Mouse (Mus musculus) lung, embryonic 16.5 days (tissue): ENCODE data around the gene Phgr1. TPM values are rescaled to one million over a fixed set of nuclear protein-coding genes. Genes with fewer than 3 reads are reported as not detected.

Source experiments
- ATAC-seq: fragments of 200-750 bp; cut with Nextera tagmentation; 2 replicates; pipeline ENCODE4 v1.8.0; 2017; ENCODE audit warnings: low read depth, mild to moderate bottlenecking, moderate library complexity
- H3K27ac ChIP-seq: fragments of 300-500 bp; sonication (generic); 2 replicates; pipeline ENCODE4 v1.5.1; 2014; ENCODE audit warnings: mild to moderate bottlenecking, control low read depth, low read length
- H3K27me3 ChIP-seq: fragments of 300-500 bp; sonication (generic); 2 replicates; pipeline ENCODE4 v1.6.1; 2014; ENCODE audit warnings: low read depth, low read length, mixed read lengths; ENCODE audit not compliant: control insufficient read depth, insufficient read depth
- H3K36me3 ChIP-seq: fragments of 300-500 bp; sonication (generic); 2 replicates; pipeline ENCODE4 v1.6.1; 2014; ENCODE audit warnings: low read length; ENCODE audit not compliant: control insufficient read depth, insufficient read depth
- H3K4me1 ChIP-seq: fragments of 300-500 bp; sonication (generic); replicated peaks from 2 replicates; pipeline ENCODE4 v1.6.1; 2014; ENCODE audit warnings: low read length, mixed read lengths; ENCODE audit not compliant: control insufficient read depth, insufficient read depth
- H3K4me2 ChIP-seq: fragments of 300-500 bp; sonication (generic); 2 replicates; pipeline ENCODE4 v1.6.1; 2014; ENCODE audit warnings: low read depth, low read length, control low read depth
- H3K4me3 ChIP-seq: fragments of 300-500 bp; sonication (generic); 2 replicates; pipeline ENCODE4 v1.5.1; 2014; ENCODE audit warnings: mild to moderate bottlenecking, low read length, control low read depth
- H3K9ac ChIP-seq: fragments of 300-500 bp; sonication (generic); 2 replicates; pipeline ENCODE4 v1.6.1; 2014; ENCODE audit warnings: low read length, control low read depth
- H3K9me3 ChIP-seq: fragments of 300-500 bp; sonication (generic); 2 replicates; pipeline ENCODE4 v1.6.1; 2016; ENCODE audit warnings: low read length; ENCODE audit not compliant: control insufficient read depth
- WGBS: fragments of 180-500 bp; shearing (Covaris S2); extraction: QIAGEN DNeasy Blood & Tissue Kit; methylation state at CpG from one replicate; pipeline ENCODE4 v1.1.7; 2014; 5-methylcytosine and 5-hydroxymethylcytosine counted together
- polyA plus RNA-seq: library from polyadenylated mRNA; unstranded; fragments of >200 nt; fragmentation: Nextera tagmentation; extraction: Ambion mirVana; gene quantifications from 2 replicates; pipeline ENCODE4 v1.2.1, GENCODE M21; 2015

The Phgr1 gene
- polyA plus RNA-seq, 1 experiment from 2014 or later, result 0.31 TPM

GRCm38 (mm10) chr2:118824396-118824795, 51.8 kb downstream of the Phgr1 start:
- Histone ChIP-seq H3K36me3 (peaks cover 43% of the 10 kb centered on the region), H3K4me2 (no peak overlapping the region), H3K4me1 (no peaks in the 10 kb centered on the region), H3K27me3 (no peaks in the 10 kb centered on the region), H3K4me3 (no peak overlapping the region), H3K9me3 (no peaks in the 10 kb centered on the region), H3K27ac (no peak overlapping the region), H3K9ac (no peak overlapping the region)
- 94% methylated on average over 4 of the region's 4 CpGs for WGBS
- no peak for ATAC-seq

Other genes starting within 250 kb of the Phgr1 start
- 4.7 and 6.7 TPM in 2 replicates for gene Bmf, start 223.1 kb upstream of the Phgr1 start, polyA plus RNA-seq
- gene Bub1b, start 174.6 kb upstream of the Phgr1 start, polyA plus RNA-seq, result 105 and 106 TPM in 2 replicates
- 2.2 and 3.9 TPM in 2 replicates for gene Pak6, start 109.5 kb upstream of the Phgr1 start, polyA plus RNA-seq
- gene Ankrd63, start 68.8 kb upstream of the Phgr1 start, polyA plus RNA-seq, result 0.06 and 0.11 TPM in 2 replicates
- 1.6 and 1.8 TPM in 2 replicates for gene Plcb2, start 44.3 kb upstream of the Phgr1 start, polyA plus RNA-seq
- 18.7 and 20.5 TPM in 2 replicates for gene Inafm2, start 27.0 kb upstream of the Phgr1 start, polyA plus RNA-seq
- gene Ccdc9b, start 10.1 kb upstream of the Phgr1 start, polyA plus RNA-seq, result 1.3 and 1.4 TPM in 2 replicates
- 0.65 and 1.0 TPM in 2 replicates for gene Disp2, start 7.0 kb downstream of the Phgr1 start, polyA plus RNA-seq
- 126 and 137 TPM in 2 replicates for gene Knstrn, start 41.2 kb downstream of the Phgr1 start, polyA plus RNA-seq
- 77.9 and 94.5 TPM in 2 replicates for gene Ivd, start 89.2 kb downstream of the Phgr1 start, polyA plus RNA-seq
- gene Bahd1, start 127.6 kb downstream of the Phgr1 start, polyA plus RNA-seq, result 2.8 and 3.3 TPM in 2 replicates
- 28.6 and 29.4 TPM in 2 replicates for gene Chst14, start 153.7 kb downstream of the Phgr1 start, polyA plus RNA-seq